Mouse (Mus musculus) gastrocnemius, postnatal 10 days (tissue): ENCODE measurements around the gene Apoc4. TPM values are rescaled to one million over a fixed set of nuclear protein-coding genes. Genes with fewer than 3 reads are reported as not detected.
"Not testable (repeated sequence)": the region's sequence is repeated elsewhere in the genome, so short reads cannot be mapped to it uniquely, and the experiment has no call there.

ENCODE experiments used
- DNase-seq: peaks from one replicate; pipeline ENCODE4 v3.0.0; 2021; ENCODE audit warnings: mixed read lengths
- total RNA-seq, 2 experiments: library from RNA; stranded (reverse); gene quantifications; 2 replicates each; pipeline ENCODE4 v1.2.3; 2021

The Apoc4 gene
- total RNA-seq, 2 experiments from 2014 or later, result 0.54 TPM; not detected in 1

DNA sequence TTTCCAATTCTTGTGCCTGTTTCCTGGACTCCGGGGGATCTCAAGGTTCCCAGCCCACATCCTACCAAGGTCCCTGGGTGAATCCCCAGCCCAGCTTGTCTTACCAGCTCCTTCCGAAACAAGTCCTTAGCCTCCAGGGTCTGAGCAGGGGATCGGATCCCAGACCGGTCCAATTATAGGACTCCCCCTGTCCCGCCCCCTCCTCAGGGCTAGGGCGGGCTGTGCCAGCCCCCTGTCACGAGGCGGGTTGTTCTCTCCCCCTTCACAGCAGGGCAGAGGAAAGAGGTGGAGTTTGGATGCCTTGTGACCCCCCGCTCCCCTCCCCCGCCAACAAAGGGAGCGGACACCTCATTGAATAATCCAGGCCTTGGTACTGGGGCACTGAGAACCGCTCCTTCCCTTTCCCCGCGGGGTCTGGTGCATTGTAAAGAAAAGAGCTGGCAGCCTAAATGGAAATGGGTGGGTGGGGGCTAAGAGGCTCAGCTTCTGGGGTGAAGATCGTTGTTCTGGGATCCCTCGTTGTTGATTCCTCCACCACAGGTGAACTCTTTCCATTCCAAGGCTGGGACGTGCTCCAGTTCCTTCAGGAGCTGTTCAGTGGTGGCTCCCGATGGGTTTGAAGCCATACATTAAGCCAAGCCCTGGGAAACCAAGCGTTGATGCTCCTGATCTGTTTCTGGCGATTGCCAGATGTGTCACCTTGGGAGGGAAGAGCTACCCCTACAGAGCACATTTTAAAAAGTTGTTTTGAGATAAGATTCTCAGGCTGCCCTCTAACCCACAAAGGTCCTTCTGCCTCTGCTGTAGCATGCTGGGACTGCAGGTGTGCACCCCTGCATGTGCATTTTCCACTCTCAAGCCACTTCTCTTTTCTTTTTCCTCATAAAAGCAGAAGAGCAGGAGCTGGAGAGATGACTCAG, 17.9 kb upstream of the Apoc4 start, which contains the start of gene Apoe:
TSS of gene Apoe (minus strand) at position 282 of the 920 bp plus-strand sequence.
- DNase-seq, result peak; percentile 39

DNA sequence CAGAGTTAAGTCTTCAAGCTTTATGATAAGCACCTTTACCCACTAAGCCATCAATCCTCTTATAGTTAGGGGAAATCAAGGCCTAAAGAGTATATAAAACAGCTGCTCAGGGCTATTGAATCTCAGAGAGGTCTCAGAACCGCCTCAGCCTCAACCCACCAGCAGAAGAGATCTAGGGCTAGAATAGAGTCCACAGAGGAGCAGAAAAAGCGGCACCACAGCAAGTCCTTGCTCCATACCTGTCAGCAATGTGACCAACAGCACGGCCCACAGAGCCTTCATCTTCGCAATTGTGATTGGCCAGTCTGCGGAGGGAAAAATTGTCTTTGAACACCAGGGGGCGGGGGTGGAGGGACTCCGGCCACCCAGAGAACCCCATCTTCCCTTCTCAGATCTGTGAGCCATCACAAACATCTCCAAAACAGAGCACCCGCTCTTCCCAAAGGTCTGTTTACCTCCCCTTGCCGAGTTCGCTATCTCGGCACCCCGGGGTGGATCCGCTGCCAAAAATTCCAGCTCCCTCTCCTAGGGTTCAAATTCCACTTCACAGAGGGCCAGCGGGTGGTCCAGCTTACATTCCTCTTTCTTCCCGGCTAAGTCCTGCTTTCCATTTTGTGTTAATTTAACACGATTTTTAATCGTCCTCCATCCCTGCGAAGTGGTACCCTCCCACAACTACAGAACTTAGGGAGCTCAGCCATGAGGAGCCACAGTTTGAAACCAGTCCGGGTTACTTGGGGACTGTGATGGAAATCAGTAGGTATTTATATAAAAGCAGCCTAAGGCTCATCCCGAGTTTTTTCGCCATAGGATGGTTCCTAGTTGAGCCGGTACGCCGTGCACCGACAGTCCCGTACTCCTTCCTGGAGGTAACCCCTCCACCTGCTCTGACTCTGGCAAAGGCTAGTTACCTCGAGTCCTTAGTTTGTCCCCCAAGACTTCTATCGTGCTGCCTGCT, 16.9 kb upstream of the Apoc4 start:
- no peak for DNase-seq

- no peak for DNase-seq
Measured at GRCm38 (mm10) chr7:19696336-19696873, 15.1 kb upstream of the Apoc4 start.

- DNase-seq, result no peak
Measured at GRCm38 (mm10) chr7:19695881-19696280, 14.6 kb upstream of the Apoc4 start.

DNA sequence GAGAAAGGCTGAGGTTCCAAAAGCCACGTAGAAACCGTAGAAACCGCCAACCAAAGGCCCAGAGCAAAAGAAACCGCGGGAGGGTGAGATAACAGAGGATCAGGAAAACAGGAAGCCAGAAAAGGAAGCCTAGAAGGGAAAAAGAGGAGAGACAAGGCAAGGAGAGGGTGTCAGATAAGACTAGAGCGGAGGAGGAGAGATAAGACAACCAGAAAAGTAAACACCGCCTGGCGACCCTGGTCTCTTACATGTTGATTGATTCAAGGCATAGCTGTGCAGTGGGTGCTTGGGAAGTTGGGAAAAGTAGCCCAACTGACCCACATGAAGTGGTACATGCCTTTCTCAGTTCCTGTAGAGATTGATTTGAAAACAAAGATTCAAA, 13.9 kb upstream of the Apoc4 start:
- no peak for DNase-seq

GRCm38 (mm10) chr7:19694336-19695212, 13.3 kb upstream of the Apoc4 start:
- DNase-seq, result no peak

GRCm38 (mm10) chr7:19693421-19693820, 12.1 kb upstream of the Apoc4 start:
- peak; percentile 38 for DNase-seq

DNA sequence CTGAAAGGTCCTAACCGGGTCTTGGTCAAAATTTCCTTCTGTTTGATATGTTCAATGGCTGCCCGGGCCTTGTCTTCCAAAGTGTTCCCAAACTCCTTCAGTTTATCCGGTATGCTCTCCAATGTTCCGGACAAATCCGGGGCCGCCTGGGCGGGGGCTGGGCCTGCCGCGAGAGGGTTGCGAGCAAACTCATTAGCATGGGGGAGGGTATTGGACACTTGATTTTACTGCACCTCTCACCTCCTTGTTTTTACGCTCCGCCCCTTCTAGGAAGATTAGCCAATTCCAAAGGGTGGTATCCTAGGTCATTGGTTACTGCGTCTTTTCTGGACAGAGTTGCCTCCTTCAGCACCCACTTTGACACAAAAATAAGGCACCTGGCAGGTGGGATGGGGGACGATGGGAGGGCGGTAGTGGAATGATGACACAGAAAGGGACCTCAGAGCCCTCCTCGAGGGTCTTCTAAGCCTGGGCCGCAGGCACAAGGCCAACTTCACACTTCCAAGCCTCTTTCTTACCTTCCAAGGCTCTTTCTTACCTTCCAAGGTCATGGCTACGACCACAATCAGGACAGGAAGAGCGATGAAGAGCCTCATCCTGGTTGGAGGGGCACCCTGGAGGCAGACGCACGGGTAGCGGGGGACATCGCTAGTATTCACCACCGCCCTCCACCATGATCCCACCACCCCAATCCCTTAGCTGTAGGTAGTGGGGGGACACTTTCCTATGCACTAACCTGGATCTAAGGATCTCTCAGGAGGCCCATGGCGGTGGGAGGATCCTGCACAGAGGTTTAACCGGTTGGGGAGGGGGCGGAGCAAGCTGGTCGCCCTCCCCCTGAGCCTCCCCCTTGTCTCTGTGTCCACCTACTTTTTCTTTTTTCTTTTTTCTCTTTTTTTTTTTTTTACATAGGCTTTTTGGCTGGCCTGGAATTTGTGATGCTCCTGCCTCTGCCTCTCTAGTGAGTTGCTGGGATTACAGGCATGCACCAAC, 10.9 kb upstream of the Apoc4 start, which contains the start of gene Apoc1:
TSS of gene Apoc1 (minus strand) at position 788 of the 993 bp plus-strand sequence.
- DNase-seq, result no peak

DNA sequence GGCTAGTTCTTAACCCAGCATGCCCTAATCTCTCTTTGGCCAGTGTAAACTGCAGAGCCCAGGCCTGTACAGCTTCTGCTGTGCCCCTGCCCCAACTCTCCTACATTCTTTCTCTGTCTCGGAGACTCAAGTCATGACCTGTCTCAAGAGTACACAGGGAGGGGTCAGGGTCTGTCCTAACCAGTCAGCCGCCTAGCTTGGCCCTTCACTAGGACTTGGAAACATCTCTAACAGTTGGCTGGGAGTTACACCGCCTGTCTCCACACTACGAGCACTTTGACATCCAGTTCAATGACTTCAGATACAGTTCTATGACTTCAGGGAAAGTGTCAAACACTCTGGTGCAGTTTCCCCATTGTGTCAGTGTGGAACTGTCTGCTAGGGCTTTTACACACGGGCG, 10.2 kb upstream of the Apoc4 start:
- no peak for DNase-seq

- no peak for DNase-seq
Measured at GRCm38 (mm10) chr7:19690845-19691244, 9.6 kb upstream of the Apoc4 start.

- DNase-seq, result no peak
Measured at GRCm38 (mm10) chr7:19688611-19689010, 7.3 kb upstream of the Apoc4 start.

GRCm38 (mm10) chr7:19688101-19688500, 6.8 kb upstream of the Apoc4 start:
- no peak for DNase-seq

- DNase-seq, result not testable (repeated sequence)
Measured at GRCm38 (mm10) chr7:19686927-19687583, 5.8 kb upstream of the Apoc4 start.

DNA sequence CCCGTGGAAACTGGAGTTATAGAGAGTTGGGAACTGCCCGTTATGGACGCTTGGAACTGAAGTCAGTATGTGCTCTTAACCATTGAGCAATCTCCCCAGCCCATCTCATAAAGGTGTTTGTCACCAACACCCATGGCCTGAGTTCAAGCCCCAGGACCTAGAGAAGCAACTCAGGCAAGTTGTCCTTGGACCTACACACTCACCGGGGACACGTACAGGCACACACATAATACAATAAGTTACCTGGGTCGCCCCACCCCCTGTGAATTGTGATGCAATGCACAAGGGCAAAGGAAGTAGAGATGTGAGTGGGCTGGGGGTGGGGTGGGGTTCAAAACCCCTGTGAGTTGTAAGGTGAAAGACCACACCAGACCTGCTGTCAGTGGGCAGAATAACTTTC, 5.2 kb upstream of the Apoc4 start:
- no peak for DNase-seq

DNA sequence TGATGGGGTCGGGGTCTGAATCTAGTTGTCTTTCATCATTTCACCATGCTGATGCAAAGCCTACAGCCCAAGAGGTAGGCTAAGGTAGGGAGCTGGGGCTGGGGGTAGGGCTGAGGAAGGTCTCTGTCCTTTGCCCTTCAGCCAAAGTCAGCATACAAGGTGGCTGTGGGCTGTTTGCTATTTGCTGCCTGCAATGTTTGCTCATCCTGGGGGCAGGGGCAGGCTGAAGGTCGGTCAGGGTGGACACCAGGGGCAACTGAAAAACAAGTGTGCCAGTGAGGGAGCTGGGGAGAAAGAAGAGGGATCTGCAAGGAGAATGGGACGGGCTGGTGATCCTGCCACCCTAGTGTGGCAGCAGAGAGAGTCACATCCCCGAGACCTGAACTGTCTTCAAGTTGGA, 4.1 kb upstream of the Apoc4 start:
- DNase-seq, result no peak

DNA sequence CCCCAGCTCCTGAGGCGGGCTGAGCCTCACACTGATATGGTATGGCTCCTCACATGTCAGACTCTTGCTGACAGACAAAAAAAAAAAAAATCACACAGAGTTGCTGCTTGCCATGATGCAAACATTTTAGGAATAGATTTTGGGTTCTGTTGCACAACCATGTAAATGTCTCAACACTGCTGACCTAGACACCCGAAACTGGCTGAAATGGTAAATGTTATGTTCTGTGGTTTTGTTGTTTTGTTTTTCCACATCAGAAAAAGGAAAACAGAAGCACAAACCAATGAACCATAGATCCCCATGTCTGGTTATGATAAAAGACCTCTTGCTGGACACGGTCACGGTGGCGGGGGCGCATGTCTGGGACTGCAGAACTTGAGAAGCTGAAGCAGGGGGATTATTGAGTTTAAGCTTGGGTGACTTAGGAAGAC, 2.5 kb upstream of the Apoc4 start:
- DNase-seq, result no peak

GRCm38 (mm10) chr7:19682979-19683378, 1.7 kb upstream of the Apoc4 start:
- DNase-seq, result no peak

DNA sequence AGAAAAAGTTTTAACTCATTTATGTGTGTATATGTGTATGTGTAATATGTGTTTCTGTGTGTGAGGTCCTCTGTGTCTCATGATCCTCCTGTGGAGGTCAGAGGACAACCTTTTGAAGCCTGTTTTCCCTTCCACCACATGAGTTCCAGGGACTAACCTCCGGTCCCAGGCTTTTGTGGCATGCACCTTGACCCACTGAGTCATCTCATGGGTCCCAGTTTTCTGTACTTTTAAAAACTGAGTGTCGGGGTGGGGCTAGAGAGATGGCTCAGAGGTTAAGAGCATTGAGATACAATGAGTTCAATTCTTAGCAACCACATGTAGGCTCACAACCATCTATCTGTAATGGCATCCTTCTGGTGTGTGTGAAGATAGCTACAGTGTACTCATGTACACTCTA, 577 bp downstream of the Apoc4 start:
- no peak for DNase-seq

DNA sequence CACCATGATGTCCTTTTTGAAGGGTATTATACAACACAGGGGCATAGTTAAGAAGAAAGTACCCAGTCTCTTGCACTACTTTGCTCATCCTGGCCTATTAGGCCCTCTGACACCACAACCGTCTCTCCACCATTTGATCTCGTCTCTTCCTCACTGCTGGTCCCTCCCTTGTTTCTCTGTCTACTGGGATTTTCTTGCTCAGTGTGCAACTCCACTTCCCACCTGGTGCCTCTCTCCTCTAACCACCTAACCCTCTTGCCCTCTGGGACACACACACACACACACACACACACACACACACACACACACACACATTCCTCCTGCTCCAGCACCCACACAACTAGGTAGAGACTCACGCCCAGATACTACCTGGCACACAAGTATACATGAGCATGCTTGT, 2.4 kb downstream of the Apoc4 start:
- DNase-seq, result no peak

DNA sequence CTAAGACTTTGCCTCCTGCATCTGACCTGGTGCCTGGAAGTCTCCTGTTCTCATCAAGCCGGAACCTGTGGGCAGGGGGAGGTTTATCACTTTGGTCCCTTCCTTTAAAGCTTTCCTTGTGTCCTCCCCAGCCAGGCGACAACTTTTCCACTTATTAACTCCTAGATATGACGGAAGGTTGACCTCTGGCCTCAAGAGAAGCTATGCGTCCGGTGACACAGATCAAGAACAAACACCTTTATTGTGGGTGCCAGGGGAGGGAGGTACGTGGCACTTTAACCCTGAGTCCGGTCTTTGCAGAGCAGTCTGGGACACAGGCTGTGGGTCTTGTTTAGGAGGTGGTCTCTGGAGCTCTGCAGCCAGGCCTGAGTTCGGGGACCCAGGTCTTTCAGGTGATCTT, 3.4 kb downstream of the Apoc4 start, which contains the start of gene Apoc2:
TSS of gene Apoc2 (minus strand) at position 70 of the 400 bp plus-strand sequence.
- DNase-seq, result no peak
